Mouse (Mus musculus) embryonic fibroblast, embryonic 13.5 days (primary cell): ENCODE measurements around the gene Mapk7.

ENCODE experiments used
- CTCF ChIP-seq: IDR thresholded peaks from 2 replicates; pipeline ENCODE4 v1.5.1; 2011; ENCODE audit warnings: mild to moderate bottlenecking, control low read depth, low read length, moderate library complexity, borderline replicate concordance; ENCODE audit not compliant: insufficient read depth
- POLR2A ChIP-seq: IDR thresholded peaks from 2 replicates; pipeline ENCODE4 v1.6.1; 2011; ENCODE audit warnings: low read depth, mild to moderate bottlenecking, control low read depth, low read length, moderate library complexity

DNA sequence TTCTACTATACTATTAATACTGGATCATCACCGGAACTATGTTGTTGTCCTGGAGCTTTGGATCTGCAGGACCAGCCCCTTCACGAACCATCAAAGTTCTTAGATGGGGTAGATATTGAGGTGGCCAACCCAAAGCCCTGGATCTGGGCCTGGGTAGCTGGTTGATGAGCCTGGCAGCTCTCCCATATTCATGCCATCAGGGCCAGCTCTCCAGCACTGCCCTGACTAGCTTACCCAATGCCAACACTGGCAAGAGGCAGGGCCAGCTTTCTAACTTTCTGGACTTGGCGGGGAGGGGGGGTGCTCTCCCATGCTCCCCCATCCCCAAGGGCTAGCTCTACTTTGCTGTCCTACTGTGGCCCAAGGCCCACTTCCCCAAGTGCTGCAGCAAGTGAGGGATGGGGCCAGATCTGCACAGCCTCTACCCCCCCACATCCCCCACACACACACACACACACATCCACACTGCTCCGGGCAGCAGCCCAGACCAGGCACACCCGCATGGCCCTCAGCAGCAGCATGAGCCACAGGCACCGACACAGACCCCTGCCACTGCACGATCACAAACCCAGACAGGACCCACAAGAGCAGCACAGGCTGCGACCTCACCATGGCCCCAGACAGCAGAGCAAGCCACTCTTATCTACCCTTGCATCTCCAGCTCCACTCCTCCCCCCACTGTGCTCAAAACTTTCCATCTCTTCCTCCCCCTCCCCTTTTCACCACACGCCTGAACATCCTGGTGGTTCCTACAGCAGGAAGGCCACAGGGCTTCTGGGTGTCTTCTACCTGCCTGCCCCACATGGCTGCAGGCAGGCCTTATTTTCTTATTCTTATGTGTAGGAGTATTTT is 12.7 kb downstream of the Mapk7 start:
- TF ChIP-seq POLR2A, result no peak
- no peak for TF ChIP-seq CTCF
